Mouse (Mus musculus) hindbrain, embryonic 12.5 days (tissue): Measurements from ENCODE around the gene Syt1. TPM values are rescaled to one million over a fixed set of nuclear protein-coding genes. Genes with fewer than 3 reads are reported as not detected.

ENCODE experiments used
- ATAC-seq: fragments of 200-750 bp; cut with Nextera tagmentation; 2 replicates; pipeline ENCODE4 v1.8.0; 2017; ENCODE audit warnings: moderate TSS enrichment; ENCODE audit not compliant: low FRiP score
- H3K27ac ChIP-seq: fragments of 300-500 bp; sonication (generic); 2 replicates; pipeline ENCODE4 v1.5.1; 2016; ENCODE audit warnings: mild to moderate bottlenecking
- H3K27me3 ChIP-seq: fragments of 300-500 bp; sonication (generic); 2 replicates; pipeline ENCODE4 v1.6.1; 2016; ENCODE audit warnings: mild to moderate bottlenecking
- H3K36me3 ChIP-seq: fragments of 300-500 bp; sonication (generic); 2 replicates; pipeline ENCODE4 v1.6.1; 2016; ENCODE audit warnings: mild to moderate bottlenecking
- H3K4me1 ChIP-seq: fragments of 300-500 bp; sonication (generic); 2 replicates; pipeline ENCODE4 v1.6.1; 2016
- H3K4me2 ChIP-seq: fragments of 300-500 bp; sonication (generic); replicated peaks from 2 replicates; pipeline ENCODE4 v1.6.1; 2016; ENCODE audit warnings: mild to moderate bottlenecking
- H3K4me3 ChIP-seq: fragments of 300-500 bp; sonication (generic); 2 replicates; pipeline ENCODE4 v1.5.1; 2016; ENCODE audit warnings: mild to moderate bottlenecking
- H3K9ac ChIP-seq: fragments of 300-500 bp; sonication (generic); 2 replicates; pipeline ENCODE4 v1.6.1; 2016; ENCODE audit warnings: mild to moderate bottlenecking, moderate library complexity
- H3K9me3 ChIP-seq: fragments of 300-500 bp; sonication (generic); replicated peaks from 2 replicates; pipeline ENCODE4 v1.6.1; 2016; ENCODE audit warnings: mild to moderate bottlenecking
- WGBS: fragments of 180-500 bp; shearing (Covaris S2); methylation state at CpG from one replicate; pipeline ENCODE4 v1.1.7; 2016; 5-methylcytosine and 5-hydroxymethylcytosine counted together
- polyA plus RNA-seq: library from polyadenylated mRNA; unstranded; fragments of >200 nt; fragmentation: Nextera tagmentation; extraction: Ambion mirVana; gene quantifications from 2 replicates; pipeline ENCODE4 v1.2.1, GENCODE M21; 2016

Gene Syt1
- polyA plus RNA-seq, 1 experiment from 2014 or later: 40.3 TPM

GRCm38 (mm10) chr10:108660295-108660694, 350.5 kb downstream of the Syt1 start:
- no peaks in the 10 kb centered on the region for H3K27me3 ChIP-seq
- H3K9me3 ChIP-seq: no peaks in the 10 kb centered on the region
- no peak for ATAC-seq
- no peak overlapping the region for H3K4me3 ChIP-seq
- no peak overlapping the region for H3K9ac ChIP-seq
- no peaks in the 10 kb centered on the region for H3K36me3 ChIP-seq
- no peak overlapping the region for H3K27ac ChIP-seq
- no peaks in the 10 kb centered on the region for H3K4me1 ChIP-seq
- 71% methylated on average over 3 of the region's 3 CpGs for WGBS
- no peak overlapping the region for H3K4me2 ChIP-seq

- Histone ChIP-seq H3K9me3 (no peaks in the 10 kb centered on the region), H3K27me3 (no peaks in the 10 kb centered on the region), H3K4me3 (no peak overlapping the region), H3K27ac (no peak overlapping the region), H3K4me1 (no peaks in the 10 kb centered on the region), H3K9ac (no peak overlapping the region), H3K4me2 (no peak overlapping the region), H3K36me3 (no peaks in the 10 kb centered on the region)
- no peak for ATAC-seq
- WGBS: 79% methylated on average over 2 of the region's 2 CpGs
Measured at GRCm38 (mm10) chr10:108658300-108658699, 352.5 kb downstream of the Syt1 start.

GRCm38 (mm10) chr10:108657669-108658068, 353.1 kb downstream of the Syt1 start:
- Histone ChIP-seq H3K4me2 (no peak overlapping the region), H3K27ac (no peak overlapping the region), H3K9ac (no peak overlapping the region), H3K4me1 (no peaks in the 10 kb centered on the region), H3K36me3 (no peaks in the 10 kb centered on the region), H3K27me3 (no peaks in the 10 kb centered on the region), H3K4me3 (no peak overlapping the region), H3K9me3 (no peaks in the 10 kb centered on the region)
- no peak for ATAC-seq

GRCm38 (mm10) chr10:108656898-108657297, 353.9 kb downstream of the Syt1 start:
- H3K4me1 ChIP-seq: no peaks in the 10 kb centered on the region
- H3K4me2 ChIP-seq: no peak overlapping the region
- no peak overlapping the region for H3K9ac ChIP-seq
- H3K9me3 ChIP-seq: no peaks in the 10 kb centered on the region
- ATAC-seq: no peak
- WGBS: 91% methylated on average over 4 of the region's 4 CpGs
- H3K36me3 ChIP-seq: no peaks in the 10 kb centered on the region
- no peaks in the 10 kb centered on the region for H3K27me3 ChIP-seq
- H3K27ac ChIP-seq: no peak overlapping the region
- H3K4me3 ChIP-seq: no peak overlapping the region

GRCm38 (mm10) chr10:108655074-108655473, 355.7 kb downstream of the Syt1 start:
- no peak overlapping the region for H3K9ac ChIP-seq
- H3K4me2 ChIP-seq: no peak overlapping the region
- no peaks in the 10 kb centered on the region for H3K4me1 ChIP-seq
- WGBS: 96% methylated on average over 11 of the region's 11 CpGs
- no peak for ATAC-seq
- H3K27me3 ChIP-seq: no peaks in the 10 kb centered on the region
- no peak overlapping the region for H3K4me3 ChIP-seq
- no peaks in the 10 kb centered on the region for H3K36me3 ChIP-seq
- H3K9me3 ChIP-seq: no peaks in the 10 kb centered on the region
- H3K27ac ChIP-seq: no peak overlapping the region

- Histone ChIP-seq H3K27me3 (no peaks in the 10 kb centered on the region), H3K27ac (no peak overlapping the region), H3K9me3 (no peaks in the 10 kb centered on the region), H3K4me3 (no peak overlapping the region), H3K36me3 (no peaks in the 10 kb centered on the region), H3K4me1 (no peaks in the 10 kb centered on the region), H3K9ac (no peak overlapping the region), H3K4me2 (no peak overlapping the region)
- 57% methylated on average over 8 of the region's 8 CpGs for WGBS
- ATAC-seq: no peak
Measured at GRCm38 (mm10) chr10:108652831-108653230, 358.0 kb downstream of the Syt1 start.

- ATAC-seq: no peak
- H3K4me1 ChIP-seq: no peaks in the 10 kb centered on the region
- H3K9me3 ChIP-seq: no peaks in the 10 kb centered on the region
- H3K27ac ChIP-seq: no peak overlapping the region
- no peak overlapping the region for H3K9ac ChIP-seq
- no peak overlapping the region for H3K4me2 ChIP-seq
- H3K36me3 ChIP-seq: no peaks in the 10 kb centered on the region
- H3K27me3 ChIP-seq: no peaks in the 10 kb centered on the region
- H3K4me3 ChIP-seq: no peak overlapping the region
- 87% methylated on average over 8 of the region's 8 CpGs for WGBS
Measured at GRCm38 (mm10) chr10:108652066-108652465, 358.7 kb downstream of the Syt1 start.

GRCm38 (mm10) chr10:108649174-108649573, 361.6 kb downstream of the Syt1 start:
- H3K9me3 ChIP-seq: no peaks in the 10 kb centered on the region
- no peaks in the 10 kb centered on the region for H3K27me3 ChIP-seq
- H3K4me1 ChIP-seq: no peaks in the 10 kb centered on the region
- no peak overlapping the region for H3K4me3 ChIP-seq
- no peak overlapping the region for H3K9ac ChIP-seq
- WGBS: 85% methylated on average over 7 of the region's 7 CpGs
- H3K4me2 ChIP-seq: no peak overlapping the region
- H3K27ac ChIP-seq: no peak overlapping the region
- H3K36me3 ChIP-seq: no peaks in the 10 kb centered on the region
- ATAC-seq: no peak

- ATAC-seq: no peak
- Histone ChIP-seq H3K36me3 (no peaks in the 10 kb centered on the region), H3K27me3 (no peaks in the 10 kb centered on the region), H3K9ac (no peak overlapping the region), H3K4me3 (no peak overlapping the region), H3K27ac (no peak overlapping the region), H3K9me3 (no peaks in the 10 kb centered on the region), H3K4me2 (no peak overlapping the region), H3K4me1 (0 out of 2 replicates have a peak, but pooled peaks cover 4% of the 10 kb centered on the region)
- 63% methylated on average over 5 of the region's 5 CpGs for WGBS
Measured at GRCm38 (mm10) chr10:108643915-108644314, 366.9 kb downstream of the Syt1 start.

GRCm38 (mm10) chr10:108638095-108638494, 372.7 kb downstream of the Syt1 start:
- no peak overlapping the region for H3K4me2 ChIP-seq
- no peak; the same call in 1 of the 2 replicates for ATAC-seq

GRCm38 (mm10) chr10:108636086-108636485, 374.7 kb downstream of the Syt1 start:
- ATAC-seq: no peak
- H3K36me3 ChIP-seq: no peaks in the 10 kb centered on the region; the same call in 1 of the 2 replicates
- H3K27me3 ChIP-seq: no peaks in the 10 kb centered on the region
- no peak overlapping the region for H3K4me3 ChIP-seq
- H3K9ac ChIP-seq: no peak overlapping the region
- no peaks in the 10 kb centered on the region for H3K4me1 ChIP-seq
- H3K9me3 ChIP-seq: no peaks in the 10 kb centered on the region
- WGBS: 69% methylated on average over 7 of the region's 7 CpGs
- H3K4me2 ChIP-seq: no peak overlapping the region
- H3K27ac ChIP-seq: no peak overlapping the region

More at GRCm38 (mm10) chr10:108638095-108638494, 372.7 kb downstream of the Syt1 start:
- H3K4me3 ChIP-seq: no peak overlapping the region
- 41% methylated on average over 5 of the region's 5 CpGs for WGBS
- no peaks in the 10 kb centered on the region for H3K4me1 ChIP-seq
- no peaks in the 10 kb centered on the region for H3K9me3 ChIP-seq
- no peak overlapping the region for H3K27ac ChIP-seq
- no peak overlapping the region for H3K9ac ChIP-seq
- H3K27me3 ChIP-seq: no peaks in the 10 kb centered on the region
- H3K36me3 ChIP-seq: no peaks in the 10 kb centered on the region

- H3K27ac ChIP-seq: no peak overlapping the region
- no peaks in the 10 kb centered on the region; the same call in 1 of the 2 replicates for H3K36me3 ChIP-seq
- ATAC-seq: no peak
- H3K9ac ChIP-seq: no peak overlapping the region
- no peak overlapping the region for H3K4me2 ChIP-seq
- H3K4me3 ChIP-seq: no peak overlapping the region
- 92% methylated on average over 4 of the region's 4 CpGs for WGBS
- H3K27me3 ChIP-seq: no peaks in the 10 kb centered on the region
- H3K9me3 ChIP-seq: no peaks in the 10 kb centered on the region
- no peaks in the 10 kb centered on the region for H3K4me1 ChIP-seq
Measured at GRCm38 (mm10) chr10:108635616-108636015, 375.2 kb downstream of the Syt1 start.

- no peak overlapping the region for H3K4me3 ChIP-seq
- no peak overlapping the region for H3K9ac ChIP-seq
- no peak overlapping the region for H3K4me2 ChIP-seq
- no peak for ATAC-seq
- H3K4me1 ChIP-seq: no peaks in the 10 kb centered on the region
- no peak overlapping the region for H3K27ac ChIP-seq
- no peaks in the 10 kb centered on the region; the same call in 1 of the 2 replicates for H3K36me3 ChIP-seq
- WGBS: 93% methylated on average over 8 of the region's 8 CpGs
- H3K27me3 ChIP-seq: no peaks in the 10 kb centered on the region
- no peaks in the 10 kb centered on the region for H3K9me3 ChIP-seq
Measured at GRCm38 (mm10) chr10:108630841-108631240, 379.9 kb downstream of the Syt1 start.
